Mouse (Mus musculus) heart, adult 2 months (tissue): ENCODE measurements at regions not wholly inside any gene's neighbourhood (a gene's known extent, or its start where the extent isn't known, plus 50 kb on each side); places are given as distances from the start of the nearest gene placed in this dataset.

Experiments
- CTCF ChIP-seq: fragments of 200-600 bp; IDR thresholded peaks from 2 replicates; pipeline ENCODE4 v1.8.1; 2022; ENCODE audit warnings: antibody characterized with exemption, mild to moderate bottlenecking, moderate library complexity
- EP300 ChIP-seq: fragments of 200-500 bp; IDR thresholded peaks from 2 replicates; pipeline ENCODE4 v1.6.1; 2011; ENCODE audit warnings: low read depth, low read length, control low read depth; ENCODE audit not compliant: insufficient read depth
- POLR2A ChIP-seq: fragments of 200-500 bp; IDR thresholded peaks from 2 replicates; pipeline ENCODE4 v1.6.1; 2011; ENCODE audit warnings: mild to moderate bottlenecking, low read depth, low read length, control low read depth; ENCODE audit not compliant: insufficient read depth

DNA sequence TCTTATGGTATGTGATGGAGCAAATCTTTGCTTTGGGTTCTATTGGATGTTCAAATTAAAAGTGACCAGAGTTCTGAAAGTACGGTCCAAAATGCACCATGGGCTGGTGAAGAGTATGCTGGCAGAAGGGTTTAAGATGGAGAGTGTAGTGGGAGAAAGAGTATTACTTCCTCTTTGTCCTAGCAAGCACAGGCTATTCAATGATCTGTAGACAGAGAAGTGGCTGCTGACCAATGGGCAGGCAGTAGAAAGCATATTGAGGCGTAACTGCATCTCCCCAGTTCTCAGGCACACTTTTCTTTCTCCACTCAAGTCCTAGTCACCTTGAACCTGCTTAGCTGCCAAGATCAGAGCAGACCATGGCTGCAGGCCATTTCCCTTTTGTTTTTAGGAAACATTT lies 510.3 kb upstream of the Gm19410 start:
- no peak for TF ChIP-seq CTCF
- no peak for TF ChIP-seq POLR2A
- TF ChIP-seq EP300 = no peak
